Mouse (Mus musculus) intestine, embryonic 15.5 days (tissue): Measurements from ENCODE around the gene Scamp3. TPM values are rescaled to one million over a fixed set of nuclear protein-coding genes. Genes with fewer than 3 reads are reported as not detected.
A peak's percentile ranks its signal among the peaks of the same experiment; 100 is the strongest.
"Not testable (repeated sequence)": the region's sequence is repeated elsewhere in the genome, so short reads cannot be mapped to it uniquely, and the experiment has no call there.

Source experiments
- ATAC-seq: fragments of 200-750 bp; cut with Nextera tagmentation; 2 replicates; pipeline ENCODE4 v1.8.0; 2017; ENCODE audit warnings: moderate TSS enrichment, moderate library complexity
- H3K27ac ChIP-seq: fragments of 300-500 bp; sonication (generic); 2 replicates; pipeline ENCODE4 v1.5.1; 2015; ENCODE audit warnings: mild to moderate bottlenecking, inconsistent platforms
- H3K27me3 ChIP-seq: fragments of 300-500 bp; sonication (generic); replicated peaks from 2 replicates; pipeline ENCODE4 v1.6.1; 2015; ENCODE audit warnings: inconsistent platforms
- H3K36me3 ChIP-seq: fragments of 300-500 bp; sonication (generic); 2 replicates; pipeline ENCODE4 v1.6.1; 2015; ENCODE audit warnings: inconsistent platforms
- H3K4me1 ChIP-seq: fragments of 300-500 bp; sonication (generic); replicated peaks from 2 replicates; pipeline ENCODE4 v1.6.1; 2015; ENCODE audit warnings: inconsistent platforms
- H3K4me2 ChIP-seq: fragments of 300-500 bp; sonication (generic); replicated peaks from 2 replicates; pipeline ENCODE4 v1.6.1; 2015; ENCODE audit warnings: mild to moderate bottlenecking, inconsistent platforms
- H3K4me3 ChIP-seq: fragments of 300-500 bp; sonication (generic); replicated peaks from 2 replicates; pipeline ENCODE4 v1.5.1; 2015; ENCODE audit warnings: inconsistent platforms
- H3K9ac ChIP-seq: fragments of 300-500 bp; sonication (generic); 2 replicates; pipeline ENCODE4 v1.6.1; 2015; ENCODE audit warnings: inconsistent platforms
- H3K9me3 ChIP-seq: fragments of 300-500 bp; sonication (generic); 2 replicates; pipeline ENCODE4 v1.6.1; 2016; ENCODE audit warnings: inconsistent platforms
- WGBS: fragments of 180-500 bp; shearing (Covaris S2); methylation state at CpG from one replicate; pipeline ENCODE4 v1.1.7; 2015; 5-methylcytosine and 5-hydroxymethylcytosine counted together
- polyA plus RNA-seq: library from polyadenylated mRNA; unstranded; fragments of >200 nt; fragmentation: Nextera tagmentation; extraction: Ambion mirVana; gene quantifications from 2 replicates; pipeline ENCODE4 v1.2.1, GENCODE M21; 2015

Scamp3 gene
- polyA plus RNA-seq, 1 experiment from 2014 or later: 115 TPM

DNA sequence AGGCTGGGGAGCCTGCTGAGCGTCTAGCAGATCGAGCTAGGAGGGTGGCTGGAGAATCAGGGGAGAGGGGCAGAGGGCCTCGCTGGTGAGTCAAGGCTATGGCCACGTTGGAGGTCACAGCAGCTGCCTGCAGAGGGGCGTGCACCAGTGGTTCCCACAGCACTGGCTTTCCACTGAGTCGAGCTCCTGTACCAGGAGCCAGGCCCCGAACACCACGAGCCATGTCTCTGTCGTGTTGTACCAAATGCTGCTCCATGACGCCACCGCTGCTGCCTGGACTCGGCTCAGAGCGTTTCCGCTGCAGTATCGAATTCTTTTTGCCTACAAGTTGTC lies 29.3 kb upstream of the Scamp3 start:
- H3K27me3 ChIP-seq: no peaks in the 10 kb centered on the region; the same call in none of the 2 replicates
- ATAC-seq: peak; percentile 67
- peak overlapping the region; percentile 29 for H3K4me3 ChIP-seq
- no peaks in the 10 kb centered on the region for H3K9me3 ChIP-seq
- H3K4me2 ChIP-seq: peak overlapping the region; percentile 79
- H3K4me1 ChIP-seq: peaks cover 7% of the 10 kb centered on the region; the same call in 1 of the 2 replicates
- 10% methylated on average over 15 of the region's 15 CpGs for WGBS
- H3K36me3 ChIP-seq: no peaks in the 10 kb centered on the region
- no peak overlapping the region for H3K27ac ChIP-seq
- peak overlapping the region; percentile 42 for H3K9ac ChIP-seq

DNA sequence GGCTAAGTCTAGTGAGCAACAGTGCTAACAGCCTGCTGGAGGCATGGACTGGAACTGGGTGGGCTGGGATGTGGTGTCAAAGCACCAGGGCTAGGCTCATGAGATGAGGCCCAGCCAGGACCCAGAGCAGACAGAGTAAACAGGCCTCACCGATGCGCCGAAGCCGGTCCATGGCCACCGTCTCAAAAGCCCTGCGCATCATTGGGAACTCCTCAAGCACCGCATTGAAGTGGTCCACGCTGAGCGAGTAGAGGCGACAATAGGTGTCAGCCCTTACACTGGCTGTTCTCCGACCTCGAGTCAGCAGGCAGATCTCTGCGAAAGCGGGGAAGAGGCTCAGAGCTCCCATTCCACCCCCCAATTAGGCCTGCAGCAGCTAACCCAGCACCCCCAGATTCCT lies 28.7 kb upstream of the Scamp3 start:
- H3K9me3 ChIP-seq: no peaks in the 10 kb centered on the region
- H3K36me3 ChIP-seq: no peaks in the 10 kb centered on the region
- ATAC-seq: no peak
- H3K4me3 ChIP-seq: no peak overlapping the region
- no peaks in the 10 kb centered on the region; the same call in none of the 2 replicates for H3K27me3 ChIP-seq
- H3K27ac ChIP-seq: no peak overlapping the region
- H3K4me2 ChIP-seq: peak overlapping the region; percentile 79; the same call in 1 of the 2 replicates
- H3K4me1 ChIP-seq: peaks cover 7% of the 10 kb centered on the region; the same call in 1 of the 2 replicates
- no peak overlapping the region for H3K9ac ChIP-seq
- 61% methylated on average over 14 of the region's 14 CpGs for WGBS

DNA sequence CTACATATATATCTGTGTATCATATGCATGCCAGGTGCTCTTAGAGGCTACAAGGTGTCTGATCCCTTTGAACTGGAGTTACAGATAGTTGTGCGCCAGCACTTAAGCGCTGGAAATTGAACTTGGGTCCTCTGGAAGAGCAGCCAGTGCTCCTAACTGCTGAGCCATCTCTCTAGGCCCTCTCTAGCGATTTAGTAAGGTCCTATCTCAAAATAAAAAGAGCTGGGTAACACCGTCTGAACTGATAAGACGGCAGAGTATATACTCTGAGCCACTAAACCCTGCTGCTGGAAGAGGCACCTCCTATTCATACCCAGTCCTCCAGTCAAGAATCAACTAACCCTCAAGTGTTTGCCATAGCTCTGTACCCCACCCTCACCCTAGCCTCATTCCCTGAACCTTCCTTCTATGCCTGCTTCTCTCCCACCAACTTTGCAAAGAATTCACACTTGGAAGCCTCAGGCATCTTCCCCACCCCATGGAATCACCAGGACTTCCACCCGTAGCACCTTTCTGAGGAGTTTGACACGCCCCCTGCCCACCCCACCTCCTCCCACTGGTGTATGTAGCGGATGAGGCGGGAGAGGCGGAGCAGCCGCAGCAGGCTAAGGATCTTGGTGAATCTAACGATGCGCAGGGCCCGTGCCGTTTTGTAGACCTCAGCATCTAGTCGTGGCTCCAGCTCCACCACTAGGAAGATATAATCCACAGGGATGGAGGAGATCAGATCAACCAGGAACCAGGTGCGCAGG lies 25.0 kb upstream of the Scamp3 start:
- no peak for ATAC-seq
- WGBS: 43% methylated on average over 17 of the region's 17 CpGs
- Histone ChIP-seq H3K27ac (no peak overlapping the region), H3K4me2 (no peak overlapping the region), H3K9me3 (no peaks in the 10 kb centered on the region), H3K27me3 (no peaks in the 10 kb centered on the region; the same call in none of the 2 replicates), H3K9ac (no peak overlapping the region), H3K4me3 (no peak overlapping the region), H3K4me1 (peaks cover 7% of the 10 kb centered on the region; the same call in 1 of the 2 replicates), H3K36me3 (no peaks in the 10 kb centered on the region)

DNA sequence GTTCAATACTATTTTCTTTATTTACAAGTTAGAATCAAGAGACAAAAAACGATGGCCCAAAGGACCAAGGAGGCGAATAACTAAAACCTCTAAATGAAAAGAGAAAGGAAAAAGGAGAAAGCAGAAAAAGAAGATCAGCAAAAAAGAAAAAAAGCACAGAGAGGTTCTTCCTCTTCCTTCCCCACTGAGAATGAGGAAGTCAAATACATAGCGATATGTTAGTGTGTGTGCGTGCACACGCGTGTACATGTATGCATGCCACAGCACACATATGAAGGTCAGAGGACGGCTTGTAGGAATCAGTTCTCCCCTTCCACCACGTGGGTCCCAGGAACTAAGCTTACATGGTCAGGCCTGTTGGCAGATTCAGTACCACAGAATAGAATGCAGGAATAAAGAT lies 20.3 kb upstream of the Scamp3 start:
- 85% methylated on average over 8 of the region's 8 CpGs for WGBS
- H3K4me3 ChIP-seq: no peak overlapping the region
- no peak for ATAC-seq

DNA sequence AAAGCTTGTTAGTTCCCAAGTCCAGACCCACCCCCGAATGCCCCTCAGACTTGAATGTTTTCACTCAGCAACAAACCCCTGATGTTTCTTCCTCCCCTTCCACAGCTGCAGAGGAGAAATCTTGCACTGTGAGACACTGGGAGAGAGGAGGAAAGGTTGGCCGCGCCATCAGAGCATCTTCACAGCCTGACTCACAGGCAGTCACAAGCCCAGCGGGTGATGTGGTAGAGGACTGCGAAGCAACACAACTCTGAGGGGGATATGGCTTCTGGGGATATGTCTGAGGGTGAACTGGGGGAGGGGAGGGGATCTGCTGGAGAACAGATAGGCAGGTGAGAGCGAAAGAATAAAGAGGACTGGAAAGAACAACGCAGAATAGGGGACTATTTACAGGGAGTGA lies 18.6 kb upstream of the Scamp3 start:
- no peak overlapping the region for H3K9ac ChIP-seq
- H3K4me1 ChIP-seq: peaks cover 15% of the 10 kb centered on the region
- H3K4me2 ChIP-seq: peak overlapping the region; percentile 100
- no peaks in the 10 kb centered on the region for H3K9me3 ChIP-seq
- H3K36me3 ChIP-seq: no peaks in the 10 kb centered on the region
- no peak overlapping the region for H3K4me3 ChIP-seq
- 23% methylated on average over 7 of the region's 7 CpGs for WGBS
- H3K27ac ChIP-seq: no peak overlapping the region
- no peak for ATAC-seq
- H3K27me3 ChIP-seq: no peaks in the 10 kb centered on the region

More for the DNA sequence above, 20.3 kb upstream of the Scamp3 start:
- Histone ChIP-seq H3K27me3 (no peaks in the 10 kb centered on the region), H3K36me3 (no peaks in the 10 kb centered on the region), H3K27ac (no peak overlapping the region), H3K9ac (no peak overlapping the region), H3K4me1 (peaks cover 15% of the 10 kb centered on the region), H3K9me3 (no peaks in the 10 kb centered on the region), H3K4me2 (no peak overlapping the region)

DNA sequence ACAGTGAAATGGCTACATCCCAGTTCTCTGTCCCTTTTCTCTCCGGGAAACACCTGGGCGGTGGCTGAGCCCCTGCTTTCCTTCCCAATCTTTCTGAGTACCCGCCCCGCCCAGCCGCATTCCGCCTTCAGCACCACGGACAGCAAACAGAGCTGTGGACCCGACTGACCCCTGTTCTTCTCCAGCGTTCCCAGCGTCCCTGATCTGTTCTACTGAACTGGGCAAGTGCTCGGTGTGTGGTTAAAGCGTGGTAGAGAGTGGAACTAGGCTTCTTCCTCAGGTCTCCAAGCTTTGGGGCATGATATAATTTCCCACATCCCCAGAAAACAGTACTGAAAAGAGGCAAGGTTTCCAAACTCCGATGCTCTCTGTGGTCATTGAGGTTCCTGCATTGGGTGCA lies 18.1 kb upstream of the Scamp3 start:
- no peaks in the 10 kb centered on the region for H3K36me3 ChIP-seq
- H3K9ac ChIP-seq: no peak overlapping the region
- WGBS: 2% methylated on average over 13 of the region's 13 CpGs
- H3K27me3 ChIP-seq: no peaks in the 10 kb centered on the region
- no peaks in the 10 kb centered on the region for H3K9me3 ChIP-seq
- peak; percentile 39 for ATAC-seq
- no peak overlapping the region for H3K27ac ChIP-seq
- H3K4me1 ChIP-seq: peaks cover 20% of the 10 kb centered on the region
- peak overlapping the region; percentile 63 for H3K4me3 ChIP-seq
- H3K4me2 ChIP-seq: peak overlapping the region; percentile 100

DNA sequence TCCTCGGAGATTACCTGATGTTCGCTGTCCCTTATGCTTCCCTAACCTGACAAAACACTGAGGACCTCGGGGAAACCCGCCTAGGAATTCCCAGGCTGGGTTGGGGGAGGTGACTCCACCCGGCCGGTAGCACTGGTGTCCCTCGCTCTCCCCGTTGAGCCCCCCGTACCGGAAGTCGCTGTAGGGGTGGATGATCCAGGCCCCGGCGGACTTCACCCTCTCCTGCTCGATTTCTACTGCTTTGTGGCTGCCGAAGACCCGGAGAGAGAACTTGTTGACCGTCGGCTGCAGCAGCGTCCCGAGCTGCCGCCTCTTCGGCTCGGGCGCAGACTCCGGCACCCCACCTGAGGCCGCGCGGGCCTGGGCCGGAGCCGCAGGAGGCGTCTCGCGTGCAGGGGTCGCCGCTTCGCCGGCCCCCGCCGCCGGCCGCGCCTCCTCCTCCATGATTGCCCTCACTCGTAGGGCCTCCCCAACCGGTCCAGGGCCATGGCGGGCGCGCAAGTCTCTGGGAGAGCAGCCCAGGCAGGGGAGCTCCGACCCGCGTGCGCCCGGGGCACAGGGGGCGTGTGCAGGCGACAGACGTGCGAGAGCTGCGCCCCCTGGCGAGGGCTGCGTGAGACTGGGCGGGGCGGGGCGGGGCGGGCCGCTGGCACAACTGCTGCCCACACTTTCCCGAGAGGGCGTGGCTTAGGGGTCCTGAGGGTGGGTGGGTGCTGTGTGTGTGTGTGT lies 17.5 kb upstream of the Scamp3 start, which contains the start of gene Hcn3:
Hcn3 (minus strand) TSS at position 581 of the 729 bp plus-strand sequence.
- no peaks in the 10 kb centered on the region for H3K9me3 ChIP-seq
- peak within 1 kb of the TSS; percentile 47 for H3K9ac ChIP-seq

DNA sequence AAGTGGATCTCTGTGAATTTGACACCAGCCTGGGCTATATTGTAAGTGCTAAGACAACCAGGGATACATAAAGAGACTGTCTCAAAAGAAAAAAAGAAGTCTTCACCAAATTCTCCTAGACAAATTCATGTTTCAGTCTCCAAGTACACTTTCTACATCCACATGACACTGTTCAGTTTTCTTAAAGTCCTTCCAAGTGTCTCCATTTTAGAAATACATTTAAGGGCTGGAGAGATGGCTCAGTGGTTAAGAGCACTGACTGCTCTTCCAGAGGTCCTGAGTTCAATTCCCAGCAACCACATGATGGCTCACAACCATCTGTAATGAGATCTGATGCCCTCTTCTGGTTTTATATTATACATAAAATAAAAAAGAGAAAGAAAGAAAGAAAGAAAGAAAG lies 16.1 kb upstream of the Scamp3 start:
- not testable (repeated sequence) for H3K4me3 ChIP-seq, H3K27ac ChIP-seq, H3K4me2 ChIP-seq, H3K9me3 ChIP-seq, H3K9ac ChIP-seq, ATAC-seq, H3K36me3 ChIP-seq, H3K27me3 ChIP-seq
- peaks cover 28% of the 10 kb centered on the region for H3K4me1 ChIP-seq

More for the DNA sequence above, 17.5 kb upstream of the Scamp3 start, which contains the start of gene Hcn3:
- H3K27ac ChIP-seq: no peak within 1 kb of the TSS
- peak within 1 kb of the TSS; percentile 100 for H3K4me2 ChIP-seq
- H3K36me3 ChIP-seq: no peaks in the 10 kb centered on the region
- ATAC-seq: peak; percentile 72
- peak within 1 kb of the TSS; percentile 63 for H3K4me3 ChIP-seq
- peaks cover 20% of the 10 kb centered on the region for H3K4me1 ChIP-seq
- under 1% methylated on average over 66 of the region's 66 CpGs for WGBS
- H3K27me3 ChIP-seq: no peaks in the 10 kb centered on the region

DNA sequence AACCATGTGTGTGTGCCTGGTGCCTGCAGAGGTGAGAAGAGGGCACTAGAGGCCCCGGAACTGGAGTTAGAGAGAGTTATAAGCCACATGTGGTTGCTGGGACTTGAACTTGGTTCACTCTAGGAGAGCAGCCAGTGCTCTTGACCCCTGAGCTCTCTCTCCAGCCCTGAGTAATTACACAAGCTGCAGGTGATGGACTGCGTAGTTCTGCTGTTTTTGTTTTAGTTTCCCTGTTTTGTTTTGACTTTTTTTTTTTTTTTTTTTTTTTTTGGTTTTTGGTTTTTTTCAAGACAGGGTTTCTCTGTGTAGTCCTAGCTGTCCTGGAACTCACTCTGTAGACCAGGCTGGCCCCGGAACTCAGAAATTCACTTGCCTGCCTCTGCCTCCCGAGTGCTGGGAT lies 15.5 kb upstream of the Scamp3 start:
- no peaks in the 10 kb centered on the region for H3K9me3 ChIP-seq
- no peaks in the 10 kb centered on the region for H3K36me3 ChIP-seq
- no peak overlapping the region for H3K9ac ChIP-seq
- no peak overlapping the region for H3K4me3 ChIP-seq
- H3K27me3 ChIP-seq: no peaks in the 10 kb centered on the region
- H3K27ac ChIP-seq: no peak overlapping the region
- no peak for ATAC-seq
- no peak overlapping the region for H3K4me2 ChIP-seq
- H3K4me1 ChIP-seq: peaks cover 31% of the 10 kb centered on the region
- WGBS: 78% methylated on average over 4 of the region's 4 CpGs

DNA sequence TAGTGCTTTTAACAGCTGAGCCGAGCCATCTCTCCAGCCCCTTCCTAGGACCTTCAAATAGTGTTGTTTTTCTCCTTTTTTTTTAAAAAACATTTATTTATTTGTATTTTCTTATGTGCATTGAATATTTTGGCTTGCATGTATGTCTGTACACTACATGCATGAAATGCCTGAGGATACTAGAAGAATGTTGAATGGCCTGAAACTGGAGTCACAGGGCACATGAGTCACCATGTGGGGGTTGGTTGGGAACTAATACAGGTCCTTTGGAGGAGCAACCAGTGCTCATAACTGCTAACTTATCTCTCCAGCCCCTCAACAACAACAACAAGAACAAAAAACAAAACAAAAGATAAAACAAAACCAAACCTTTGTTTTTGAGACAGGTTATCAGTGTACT lies 14.2 kb upstream of the Scamp3 start:
- 87% methylated on average over 1 of the region's 1 CpGs for WGBS
- H3K9me3 ChIP-seq: no peaks in the 10 kb centered on the region
- H3K4me1 ChIP-seq: peaks cover 31% of the 10 kb centered on the region
- H3K27me3 ChIP-seq: no peaks in the 10 kb centered on the region
- H3K4me2 ChIP-seq: no peak overlapping the region
- H3K27ac ChIP-seq: no peak overlapping the region
- no peak overlapping the region for H3K9ac ChIP-seq
- no peak overlapping the region for H3K4me3 ChIP-seq
- no peak for ATAC-seq
- H3K36me3 ChIP-seq: peaks cover 5% of the 10 kb centered on the region; the same call in 1 of the 2 replicates

DNA sequence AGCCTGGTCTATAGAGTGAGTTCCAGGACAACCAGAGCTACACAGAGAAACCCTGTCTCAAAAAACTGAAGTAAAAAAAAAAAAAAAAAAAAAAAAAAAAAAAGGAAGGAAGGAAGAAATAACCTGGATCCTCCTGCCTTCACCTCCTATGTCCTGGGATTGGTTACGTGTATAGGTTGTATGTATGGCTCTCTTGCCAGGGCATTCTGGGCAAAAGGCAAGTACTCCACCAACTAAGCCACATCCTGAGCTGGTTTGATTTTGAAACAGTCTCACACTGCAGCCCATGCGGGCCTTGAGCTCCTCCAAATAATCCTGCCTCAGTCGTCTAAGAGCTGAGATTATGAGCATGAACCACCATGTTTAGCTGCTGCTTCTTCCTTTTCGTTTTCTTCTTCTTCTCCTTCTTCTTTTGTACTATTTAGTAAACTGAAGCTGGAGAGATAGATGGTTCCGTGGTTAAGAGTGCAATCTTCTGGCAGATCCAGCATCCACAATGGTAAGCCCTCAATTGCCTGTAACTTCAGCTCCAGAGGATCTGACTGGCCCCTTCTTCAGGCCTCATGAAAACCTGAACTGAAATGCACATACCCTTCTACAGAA lies 13.5 kb upstream of the Scamp3 start:
- Histone ChIP-seq H3K4me2 (peak overlapping the region; percentile 69), H3K4me3 (peak overlapping the region; percentile 91; the same call in 1 of the 2 replicates), H3K36me3 (peaks cover 11% of the 10 kb centered on the region), H3K27ac (0 out of 2 replicates have a peak overlapping the region, but pooled peaks have one; percentile 97), H3K4me1 (peaks cover 29% of the 10 kb centered on the region), H3K9ac (peak overlapping the region; percentile 98; the same call in 1 of the 2 replicates), H3K27me3 (no peaks in the 10 kb centered on the region), H3K9me3 (no peaks in the 10 kb centered on the region)
- ATAC-seq: no peak
- 71% methylated on average over 5 of the region's 5 CpGs for WGBS
